Mouse (Mus musculus) stomach, adult 2 months (tissue): ENCODE data around the gene Cc2d2a. TPM values are rescaled to one million over a fixed set of nuclear protein-coding genes. Genes with fewer than 3 reads are reported as not detected.

Experiments used
- polyA plus RNA-seq: library from polyadenylated mRNA; depleted of rRNA; stranded (reverse); fragments of >200 nt; gene quantifications from 2 replicates; pipeline ENCODE4 v1.2.3, GENCODE M21; 2012; rRNA removed

The Cc2d2a gene
- 0.30 and 0.67 TPM in 2 replicates for polyA plus RNA-seq

GRCm38 (mm10) chr5:43661997-43662961, at the start of gene Cc2d2a:
Cc2d2a (plus strand) TSS chr5:43662346.

Other genes starting within 250 kb of the Cc2d2a start
- gene C1qtnf7, start 146.8 kb upstream of the Cc2d2a start, polyA plus RNA-seq, result 0.68 and 1.4 TPM in 2 replicates
- gene Bst1, start 156.5 kb downstream of the Cc2d2a start, polyA plus RNA-seq, result 0.09 and 0.17 TPM in 2 replicates
- gene Fbxl5, start 159.3 kb downstream of the Cc2d2a start, polyA plus RNA-seq, result 3.6 and 6.0 TPM in 2 replicates
- 0.58 and 1.0 TPM in 2 replicates for gene Cd38, start 206.2 kb downstream of the Cc2d2a start, polyA plus RNA-seq